Mouse (Mus musculus) ES-Bruce4 (cell line): Measurements from ENCODE around the gene Asb2. TPM values are rescaled to one million over a fixed set of nuclear protein-coding genes. Genes with fewer than 3 reads are reported as not detected.

Experiments used
- H3K27ac ChIP-seq: 2 replicates; pipeline ENCODE4 v1.5.1; 2012; ENCODE audit warnings: low read length, inconsistent platforms; ENCODE audit not compliant: insufficient read depth
- H3K27me3 ChIP-seq: 2 replicates; pipeline ENCODE4 v1.6.1; 2012; ENCODE audit warnings: mild to moderate bottlenecking, low read length, inconsistent platforms; ENCODE audit not compliant: control insufficient read depth, poor library complexity, insufficient read depth, severe bottlenecking
- H3K36me3 ChIP-seq: 2 replicates; pipeline ENCODE4 v1.6.1; 2012; ENCODE audit warnings: inconsistent platforms, mild to moderate bottlenecking, low read length, moderate library complexity; ENCODE audit not compliant: control insufficient read depth, poor library complexity, insufficient read depth, severe bottlenecking
- H3K4me1 ChIP-seq: one replicate; pipeline ENCODE4 v1.8.1; 2011; ENCODE audit warnings: low read length; ENCODE audit not compliant: control insufficient read depth, insufficient read depth
- H3K4me3 ChIP-seq: 2 replicates; pipeline ENCODE4 v1.5.1; 2011; ENCODE audit warnings: low read depth, mild to moderate bottlenecking, low read length
- H3K9ac ChIP-seq: 2 replicates; pipeline ENCODE4 v1.6.1; 2012; ENCODE audit warnings: low read depth, mild to moderate bottlenecking, inconsistent platforms; ENCODE audit not compliant: poor library complexity, severe bottlenecking
- H3K9me3 ChIP-seq: replicated peaks from 2 replicates; pipeline ENCODE4 v1.6.1; 2012; ENCODE audit warnings: mild to moderate bottlenecking, low read length, inconsistent platforms; ENCODE audit not compliant: control insufficient read depth, poor library complexity, insufficient read depth, severe bottlenecking
- CTCF ChIP-seq: IDR thresholded peaks from one replicate; pipeline ENCODE4 v1.8.1; 2011; ENCODE audit warnings: low read depth, low read length
- EP300 ChIP-seq: IDR thresholded peaks from 2 replicates; pipeline ENCODE4 v1.6.1; 2011; ENCODE audit warnings: low read depth, low read length; ENCODE audit not compliant: insufficient read depth
- POLR2A ChIP-seq: IDR thresholded peaks from one replicate; pipeline ENCODE4 v1.8.1; 2011; ENCODE audit warnings: low read length; ENCODE audit not compliant: insufficient read depth
- polyA plus RNA-seq: library from polyadenylated mRNA; stranded (reverse); fragments of >200 nt; gene quantifications from 2 replicates; pipeline ENCODE4 v1.2.4, GENCODE M21; 2011; ENCODE audit warnings: low read depth; ENCODE audit not compliant: missing spikeins, insufficient read depth, insufficient read length

The Asb2 gene
- polyA plus RNA-seq, 1 experiment = not detected

DNA sequence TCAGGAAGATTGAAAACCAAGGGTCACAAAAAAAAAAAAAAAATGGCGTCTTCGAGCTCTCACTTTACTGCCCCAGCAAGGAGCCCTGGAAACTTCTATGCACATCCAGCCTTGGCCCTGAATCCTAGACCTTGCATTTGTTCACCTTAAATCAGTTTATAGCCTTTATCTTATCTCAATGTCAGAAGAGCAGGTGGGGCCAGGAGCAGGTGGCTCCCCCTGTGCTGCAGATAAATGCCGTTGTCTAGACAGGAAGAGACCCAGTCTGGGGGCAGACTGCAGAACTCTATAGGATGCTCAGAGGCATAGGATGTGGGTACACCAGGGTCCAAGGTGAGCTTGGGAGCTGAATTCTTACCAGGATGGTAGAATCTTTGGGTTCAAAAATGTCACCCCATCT, 63.4 kb downstream of the Asb2 start:
- Histone ChIP-seq H3K27ac (no peak overlapping the region), H3K4me3 (no peak overlapping the region), H3K9ac (no peak overlapping the region), H3K27me3 (no peaks in the 10 kb centered on the region), H3K36me3 (no peaks in the 10 kb centered on the region), H3K9me3 (no peaks in the 10 kb centered on the region), H3K4me1 (no peaks in the 10 kb centered on the region)
- TF ChIP-seq POLR2A = no peak
- TF ChIP-seq CTCF = no peak
- TF ChIP-seq EP300 = no peak

DNA sequence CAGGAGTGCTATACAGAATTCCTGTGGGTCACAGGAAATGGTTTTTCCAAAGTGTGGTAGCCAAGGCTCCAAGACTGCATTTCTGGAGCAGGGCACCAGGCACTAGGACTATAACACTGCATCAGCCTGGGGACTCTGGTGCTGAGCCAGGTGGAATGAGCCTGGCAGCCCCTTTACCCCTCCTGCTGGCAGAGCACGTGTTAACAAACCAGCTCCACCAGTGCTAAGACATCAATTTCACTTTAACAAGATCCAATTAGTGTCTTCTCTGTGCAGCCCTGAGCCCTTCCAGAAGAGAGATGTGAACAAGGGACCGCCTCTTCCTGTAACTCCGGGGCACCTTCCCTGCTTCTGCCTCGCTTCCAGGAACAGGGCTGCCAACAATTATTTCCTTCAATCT, 68.5 kb downstream of the Asb2 start:
- Histone ChIP-seq H3K27me3 (no peaks in the 10 kb centered on the region), H3K4me1 (no peaks in the 10 kb centered on the region), H3K4me3 (no peak overlapping the region), H3K9me3 (no peaks in the 10 kb centered on the region), H3K27ac (no peak overlapping the region), H3K9ac (no peak overlapping the region), H3K36me3 (no peaks in the 10 kb centered on the region)
- TF ChIP-seq EP300 = no peak
- no peak for TF ChIP-seq CTCF
- no peak for TF ChIP-seq POLR2A

DNA sequence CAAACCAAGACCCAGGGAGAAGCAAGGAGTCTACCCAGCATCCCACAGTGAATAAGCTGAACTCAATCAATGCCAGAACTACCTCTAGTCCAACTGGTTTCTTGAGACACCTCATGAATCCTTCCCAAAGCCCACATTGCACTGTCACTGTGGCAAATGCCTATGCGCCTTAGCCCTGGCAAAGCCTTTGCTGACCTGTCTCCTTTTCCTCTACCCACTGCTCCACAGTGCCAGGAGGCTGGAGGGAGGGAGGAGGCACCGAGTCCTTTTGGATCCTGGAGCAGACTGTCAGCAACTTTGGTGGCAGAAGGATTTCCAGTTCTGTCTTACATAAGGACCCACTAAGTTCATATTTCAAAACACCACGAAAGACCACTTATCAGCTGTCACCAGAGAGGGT, 72.4 kb downstream of the Asb2 start:
- TF ChIP-seq CTCF (no peak), POLR2A (no peak), EP300 (no peak)
- Histone ChIP-seq H3K27ac (no peak overlapping the region), H3K27me3 (no peaks in the 10 kb centered on the region), H3K9me3 (no peaks in the 10 kb centered on the region), H3K4me1 (no peaks in the 10 kb centered on the region), H3K4me3 (no peak overlapping the region), H3K9ac (no peak overlapping the region), H3K36me3 (no peaks in the 10 kb centered on the region)

DNA sequence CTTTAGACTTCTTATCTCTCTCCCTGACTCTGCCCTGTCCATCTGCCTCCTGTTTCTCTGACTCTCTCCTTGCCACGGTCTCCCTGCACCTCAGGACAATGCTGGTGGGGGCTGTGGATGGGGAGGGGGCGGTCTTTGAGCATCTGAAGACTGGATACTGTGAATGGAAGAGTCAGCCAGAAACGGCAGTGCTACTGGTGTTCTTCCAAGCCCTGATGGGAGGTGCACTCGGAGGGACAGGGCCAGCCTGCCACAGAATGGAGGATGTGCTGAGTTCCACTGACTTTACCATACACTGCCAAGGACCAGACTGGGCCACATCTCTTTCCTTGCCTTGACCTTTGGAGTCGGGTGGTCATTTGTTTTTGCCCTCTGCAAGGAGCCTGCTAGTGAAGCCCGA, 72.9 kb downstream of the Asb2 start:
- Histone ChIP-seq H3K4me3 (no peak overlapping the region), H3K9ac (no peak overlapping the region), H3K36me3 (no peaks in the 10 kb centered on the region), H3K9me3 (no peaks in the 10 kb centered on the region), H3K27me3 (no peaks in the 10 kb centered on the region), H3K27ac (no peak overlapping the region), H3K4me1 (no peaks in the 10 kb centered on the region)
- no peak for TF ChIP-seq CTCF
- no peak for TF ChIP-seq EP300
- TF ChIP-seq POLR2A = no peak

DNA sequence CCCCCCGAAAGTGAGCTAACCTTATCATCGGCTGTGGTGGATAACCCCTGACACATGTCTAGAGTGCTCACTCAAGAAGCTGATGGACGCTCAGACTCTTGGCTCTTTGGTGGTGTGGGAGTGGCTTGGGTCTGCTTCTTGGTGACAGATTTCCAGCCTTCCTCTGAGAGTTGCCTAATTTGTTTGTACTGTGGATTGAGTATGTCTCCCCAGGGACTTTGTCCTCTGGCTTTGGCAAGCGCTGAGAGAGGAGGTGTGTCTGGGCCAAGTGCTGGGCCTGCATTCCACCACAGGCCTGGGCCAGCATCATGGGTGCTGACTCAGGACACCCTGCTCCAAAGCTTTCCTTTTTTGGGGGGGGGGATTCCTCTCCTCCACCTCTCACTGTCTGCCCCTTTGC, 73.9 kb downstream of the Asb2 start:
- H3K9me3 ChIP-seq = no peaks in the 10 kb centered on the region; the same call in 1 of the 2 replicates
- no peak overlapping the region for H3K27ac ChIP-seq
- TF ChIP-seq EP300 (no peak), CTCF (no peak), POLR2A (no peak)
- H3K36me3 ChIP-seq = no peaks in the 10 kb centered on the region
- no peaks in the 10 kb centered on the region for H3K27me3 ChIP-seq
- no peak overlapping the region for H3K4me3 ChIP-seq
- no peaks in the 10 kb centered on the region for H3K4me1 ChIP-seq
- H3K9ac ChIP-seq = no peak overlapping the region

DNA sequence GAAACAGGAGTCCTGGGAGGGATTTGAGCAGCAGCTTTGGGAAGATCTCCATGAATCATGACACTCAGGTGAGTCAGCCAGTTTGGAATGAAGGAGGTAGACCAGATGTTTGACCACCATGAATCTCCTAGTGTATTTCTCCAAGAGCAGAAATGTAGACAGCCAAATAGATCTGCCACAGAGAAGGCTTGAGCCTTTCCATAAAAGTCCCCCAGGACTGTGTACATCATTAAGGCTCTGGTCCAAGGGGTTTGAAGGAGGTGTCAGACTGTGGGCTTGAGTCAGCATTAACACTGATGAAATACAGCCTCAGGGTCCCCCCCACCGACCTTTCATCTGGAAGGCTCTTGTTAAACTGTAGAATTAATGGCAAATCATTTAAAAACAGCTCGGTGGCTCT, 74.3 kb downstream of the Asb2 start:
- TF ChIP-seq POLR2A (no peak), CTCF (no peak), EP300 (no peak)
- Histone ChIP-seq H3K27ac (no peak overlapping the region), H3K36me3 (no peaks in the 10 kb centered on the region), H3K27me3 (no peaks in the 10 kb centered on the region), H3K4me1 (no peaks in the 10 kb centered on the region), H3K9ac (no peak overlapping the region), H3K4me3 (no peak overlapping the region), H3K9me3 (no peaks in the 10 kb centered on the region; the same call in 1 of the 2 replicates)
